Mouse (Mus musculus) liver, embryonic 11.5 days (tissue): ENCODE data around the gene Eno4. TPM values are rescaled to one million over a fixed set of nuclear protein-coding genes. Genes with fewer than 3 reads are reported as not detected.
A peak's percentile ranks its signal among the peaks of the same experiment; 100 is the strongest.

Experiments
- ATAC-seq: fragments of 200-750 bp; cut with Nextera tagmentation; replicated peaks from 2 replicates; pipeline ENCODE4 v1.8.0; 2017; ENCODE audit warnings: moderate number of reproducible peaks, mild to moderate bottlenecking, moderate TSS enrichment, moderate library complexity; ENCODE audit not compliant: low FRiP score
- DNase-seq: peaks from one replicate; pipeline ENCODE4 v3.0.0-alpha.2; 2017; ENCODE audit warnings: low spot score
- H3K27ac ChIP-seq: fragments of 300-500 bp; sonication (generic); 2 replicates; pipeline ENCODE4 v1.5.1; 2014; ENCODE audit warnings: mild to moderate bottlenecking, low read depth, low read length, control low read depth
- H3K27me3 ChIP-seq: fragments of 300-500 bp; sonication (generic); replicated peaks from 2 replicates; pipeline ENCODE4 v1.6.1; 2014; ENCODE audit warnings: low read length, mixed read lengths; ENCODE audit not compliant: control insufficient read depth, insufficient read depth
- H3K36me3 ChIP-seq: fragments of 300-500 bp; sonication (generic); 2 replicates; pipeline ENCODE4 v1.6.1; 2014; ENCODE audit warnings: mild to moderate bottlenecking, low read length, moderate library complexity, mixed read lengths; ENCODE audit not compliant: control insufficient read depth, insufficient read depth
- H3K4me1 ChIP-seq: fragments of 300-500 bp; sonication (generic); replicated peaks from 2 replicates; pipeline ENCODE4 v1.6.1; 2014; ENCODE audit warnings: low read length, mixed read lengths; ENCODE audit not compliant: control insufficient read depth, insufficient read depth
- H3K4me2 ChIP-seq: fragments of 300-500 bp; sonication (generic); 2 replicates; pipeline ENCODE4 v1.6.1; 2014; ENCODE audit warnings: mild to moderate bottlenecking, control low read depth, moderate library complexity
- H3K4me3 ChIP-seq: fragments of 300-500 bp; sonication (generic); 2 replicates; pipeline ENCODE4 v1.5.1; 2014; ENCODE audit warnings: low read depth, low read length, control low read depth
- H3K9ac ChIP-seq: fragments of 300-500 bp; sonication (generic); 2 replicates; pipeline ENCODE4 v1.6.1; 2014; ENCODE audit warnings: low read depth, low read length, control low read depth
- H3K9me3 ChIP-seq: fragments of 300-500 bp; sonication (generic); 2 replicates; pipeline ENCODE4 v1.6.1; 2016; ENCODE audit warnings: low read length, inconsistent platforms, mixed read lengths; ENCODE audit not compliant: control insufficient read depth
- WGBS: fragments of 180-500 bp; shearing (Covaris S2); extraction: QIAGEN DNeasy Blood & Tissue Kit; methylation state at CpG from one replicate; pipeline ENCODE4 v1.1.7; 2014; 5-methylcytosine and 5-hydroxymethylcytosine counted together
- microRNA-seq: library from miRNA; unstranded; fragments of <30 nt; microRNA quantifications from one replicate; pipeline ENCODE4, GENCODE M21; 2017; ENCODE audit warnings: borderline number of aligned reads
- polyA plus RNA-seq: library from polyadenylated mRNA; unstranded; fragments of >200 nt; fragmentation: Nextera tagmentation; extraction: Ambion mirVana; gene quantifications from 2 replicates; pipeline ENCODE4 v1.2.1, GENCODE M21; 2014

Gene Eno4
- polyA plus RNA-seq, 1 experiment from 2014 or later = 0.25 TPM

DNA sequence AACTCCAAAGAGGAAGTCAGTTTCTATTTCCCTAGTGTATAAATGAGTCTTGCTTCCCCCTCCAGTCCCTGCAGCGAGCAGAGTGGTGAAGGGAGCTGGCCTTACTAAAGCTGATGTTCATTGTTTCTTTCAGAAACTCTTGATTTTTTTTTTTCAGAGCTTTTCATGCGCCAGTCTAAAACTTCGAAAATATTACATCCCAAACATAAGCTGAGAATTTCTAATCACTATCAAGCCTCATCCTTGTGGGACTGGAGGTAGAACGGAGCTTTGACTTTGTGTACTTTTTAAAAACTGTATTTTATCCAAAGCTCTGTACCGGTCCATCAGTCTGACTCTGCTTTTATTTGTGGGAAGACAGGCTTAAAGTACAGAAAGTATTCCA lies 36.8 kb downstream of the Eno4 start:
- no peak overlapping the region for H3K4me2 ChIP-seq
- no peak overlapping the region for H3K27ac ChIP-seq
- no peaks in the 10 kb centered on the region; the same call in 1 of the 2 replicates for H3K4me1 ChIP-seq
- no peaks in the 10 kb centered on the region for H3K9me3 ChIP-seq
- H3K4me3 ChIP-seq = no peak overlapping the region
- DNase-seq (no peak), ATAC-seq (no peak)
- H3K36me3 ChIP-seq = no peaks in the 10 kb centered on the region
- 74% methylated on average over 5 of the region's 5 CpGs for WGBS
- no peaks in the 10 kb centered on the region for H3K27me3 ChIP-seq
- no peak overlapping the region for H3K9ac ChIP-seq

DNA sequence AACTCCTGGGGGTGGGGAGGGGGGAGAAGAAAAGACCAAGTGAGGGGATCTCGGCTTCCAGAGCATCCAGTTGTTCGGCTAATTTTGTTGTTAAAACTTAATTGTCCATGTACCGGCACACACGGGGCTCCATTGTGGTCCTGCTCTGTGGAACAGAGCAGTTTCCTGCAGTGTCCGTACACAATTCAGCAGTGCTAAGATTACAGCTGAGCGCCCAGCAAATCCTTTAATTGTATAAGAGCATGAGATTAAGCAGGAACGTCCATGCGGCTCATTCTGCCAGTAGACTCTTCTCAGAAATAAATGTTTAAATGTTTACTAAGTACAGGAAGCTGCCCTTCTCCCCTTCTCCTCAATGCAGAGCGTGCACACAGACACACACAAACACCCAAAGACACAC lies 38.3 kb downstream of the Eno4 start:
- H3K4me2 ChIP-seq = no peak overlapping the region
- H3K36me3 ChIP-seq = no peaks in the 10 kb centered on the region
- no peak overlapping the region for H3K4me3 ChIP-seq
- 72% methylated on average over 9 of the region's 9 CpGs for WGBS
- DNase-seq (no peak), ATAC-seq (no peak)
- H3K9me3 ChIP-seq = no peaks in the 10 kb centered on the region
- H3K9ac ChIP-seq = no peak overlapping the region
- no peaks in the 10 kb centered on the region; the same call in 1 of the 2 replicates for H3K4me1 ChIP-seq
- no peak overlapping the region for H3K27ac ChIP-seq
- no peaks in the 10 kb centered on the region for H3K27me3 ChIP-seq

DNA sequence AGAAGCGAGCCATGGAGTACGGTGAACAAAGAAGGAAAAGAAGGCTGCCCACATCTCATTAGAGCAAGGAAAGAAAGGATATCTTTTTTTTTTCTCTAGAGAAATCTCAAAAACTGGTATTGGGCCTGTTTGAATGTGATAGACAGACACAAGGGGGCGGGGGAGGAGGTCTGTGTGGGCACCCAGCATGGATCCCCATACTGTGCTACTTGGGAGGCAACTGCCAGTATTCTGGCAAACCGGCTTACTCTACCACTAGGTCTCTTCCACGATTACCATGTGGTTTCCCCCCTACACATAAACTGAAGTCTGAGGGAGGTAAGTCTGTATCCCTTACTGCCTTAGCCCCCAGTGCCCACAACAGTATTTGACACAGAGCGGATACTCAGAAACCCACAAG lies 59.6 kb downstream of the Eno4 start:
- Histone ChIP-seq H3K4me2 (no peak overlapping the region), H3K9me3 (no peaks in the 10 kb centered on the region), H3K4me3 (no peak overlapping the region), H3K4me1 (no peaks in the 10 kb centered on the region), H3K27ac (no peak overlapping the region), H3K36me3 (no peaks in the 10 kb centered on the region), H3K27me3 (no peaks in the 10 kb centered on the region), H3K9ac (no peak overlapping the region)
- 78% methylated on average over 6 of the region's 6 CpGs for WGBS
- DNase-seq = no peak
- no peak for ATAC-seq

DNA sequence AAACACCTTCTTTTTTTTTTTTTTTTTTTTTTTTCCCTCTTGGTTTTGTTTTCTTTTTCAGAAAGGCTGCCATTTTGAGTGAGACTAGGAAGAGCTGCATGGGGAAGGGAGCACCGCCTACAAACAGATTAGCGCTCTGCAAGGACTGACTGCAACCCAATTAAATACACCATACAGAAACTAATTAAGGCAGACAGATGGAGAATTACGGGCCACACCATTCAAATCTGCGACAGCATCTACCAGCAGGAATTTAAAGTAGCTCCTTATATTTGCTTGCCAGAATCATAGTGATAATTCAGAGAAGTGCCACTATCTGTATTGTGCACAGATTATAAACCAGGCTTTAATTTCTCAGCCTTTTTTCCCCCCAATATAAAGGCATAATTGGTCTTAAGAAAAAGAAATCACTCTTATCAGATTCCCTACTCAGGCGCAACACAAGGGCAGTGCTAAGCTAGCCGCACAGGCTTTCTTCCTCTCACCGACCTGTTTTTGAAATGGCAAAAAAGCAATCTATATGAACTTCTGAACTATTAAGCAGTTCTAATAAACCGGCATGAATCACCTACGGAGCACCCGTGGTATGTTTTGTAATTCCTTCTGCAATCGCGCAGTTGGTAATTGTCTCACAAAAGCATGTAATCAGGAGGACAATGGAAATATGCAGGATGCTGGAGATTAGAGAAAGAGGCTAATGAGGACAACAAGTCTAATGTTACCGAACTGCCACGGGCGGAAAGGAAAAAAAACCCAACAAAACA lies 63.5 kb downstream of the Eno4 start:
- Histone ChIP-seq H3K4me1 (no peaks in the 10 kb centered on the region), H3K9me3 (no peaks in the 10 kb centered on the region), H3K27me3 (no peaks in the 10 kb centered on the region), H3K36me3 (no peaks in the 10 kb centered on the region), H3K9ac (no peak overlapping the region), H3K4me3 (no peak overlapping the region), H3K4me2 (no peak overlapping the region), H3K27ac (no peak overlapping the region)
- ATAC-seq (no peak), DNase-seq (no peak)
- 81% methylated on average over 15 of the region's 15 CpGs for WGBS

DNA sequence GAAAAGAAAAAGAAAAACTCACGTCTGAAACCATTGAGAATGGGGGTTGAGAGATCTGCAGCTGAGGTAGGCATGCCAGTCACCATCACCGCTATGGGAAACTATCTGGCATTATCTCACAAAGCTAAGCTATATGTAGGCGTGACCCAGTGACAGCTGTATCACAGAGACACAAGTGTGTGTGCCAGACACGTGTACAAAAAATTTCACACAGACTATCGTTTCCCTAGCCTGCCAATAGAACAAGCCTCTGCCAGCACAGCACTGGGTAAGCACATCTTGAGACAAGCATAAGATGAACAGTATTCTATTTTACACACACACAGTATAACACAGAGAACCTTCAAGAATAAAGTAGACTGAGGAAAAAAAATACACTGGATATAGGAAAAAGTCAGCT lies 67.6 kb downstream of the Eno4 start:
- no peak overlapping the region for H3K4me2 ChIP-seq
- no peak overlapping the region for H3K27ac ChIP-seq
- H3K27me3 ChIP-seq = no peaks in the 10 kb centered on the region
- ATAC-seq (no peak), DNase-seq (no peak)
- no peaks in the 10 kb centered on the region for H3K4me1 ChIP-seq
- H3K4me3 ChIP-seq = no peak overlapping the region
- WGBS = 66% methylated on average over 5 of the region's 5 CpGs
- no peaks in the 10 kb centered on the region for H3K36me3 ChIP-seq
- H3K9me3 ChIP-seq = no peaks in the 10 kb centered on the region
- no peak overlapping the region for H3K9ac ChIP-seq

Small RNA genes within 50 kb of the gene (microRNA-seq; reads per million reads assigned to microRNA genes)
- 7.0 reads per million, percentile 18 among the genes with 10 or more reads in this experiment for gene Mir3086

Other genes with a start within 250 kb of the Eno4 start
- gene Pnliprp1, start 214.5 kb upstream of the Eno4 start, polyA plus RNA-seq = 25.8 and 27.5 TPM in 2 replicates
- 5.6 and 5.8 TPM in 2 replicates for gene Pnliprp2, start 183.7 kb upstream of the Eno4 start, polyA plus RNA-seq
- gene 1700019N19Rik, start 149.0 kb upstream of the Eno4 start, polyA plus RNA-seq = 0.19 and 0.23 TPM in 2 replicates
- 1.0 and 1.5 TPM in 2 replicates for gene Hspa12a, start 229 bp downstream of the Eno4 start, polyA plus RNA-seq
- gene Shtn1, start 132.7 kb downstream of the Eno4 start, polyA plus RNA-seq = 1.0 and 1.3 TPM in 2 replicates
- not detected in 2 replicates for gene Vax1, start 226.6 kb downstream of the Eno4 start, polyA plus RNA-seq